Mouse (Mus musculus) bone marrow macrophage, adult 2 months (primary cell): ENCODE data around the gene Stk39.

Source experiments
- CTCF ChIP-seq: IDR thresholded peaks from 2 replicates; pipeline ENCODE4 v1.5.1; 2012; ENCODE audit warnings: low read depth, mild to moderate bottlenecking, low read length, moderate library complexity
- POLR2A ChIP-seq: IDR thresholded peaks from 2 replicates; pipeline ENCODE4 v1.6.1; 2012; ENCODE audit warnings: mild to moderate bottlenecking, low read depth, low read length, borderline replicate concordance

DNA sequence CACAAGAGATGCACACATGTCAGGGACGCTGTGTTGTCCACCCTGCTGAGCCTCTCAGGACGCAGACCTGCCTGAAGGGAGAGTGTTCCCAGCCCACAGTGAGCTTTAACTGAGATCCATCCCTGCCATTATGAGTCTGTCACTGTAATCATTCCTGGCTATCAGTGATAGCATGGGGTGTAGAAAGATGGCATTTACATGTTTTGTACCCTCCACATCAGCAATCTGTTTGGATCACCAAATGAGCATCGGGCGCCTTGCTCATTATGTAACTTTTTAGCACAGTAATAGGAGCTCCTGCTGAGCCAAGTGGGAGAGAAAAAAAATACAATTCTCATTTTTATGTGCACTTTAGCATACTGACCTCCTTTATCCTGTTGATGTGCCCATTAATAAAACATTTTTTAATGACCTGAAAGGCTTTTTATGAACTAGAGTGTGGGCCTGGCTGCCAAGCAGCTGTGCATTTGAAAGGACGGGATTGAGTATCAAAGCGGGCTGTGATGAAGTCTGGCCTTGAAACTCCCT, 189.0 kb downstream of the Stk39 start:
- TF ChIP-seq POLR2A (no peak), CTCF (no peak)
